Mouse (Mus musculus): ENCODE results near the gene Elmsan1. TPM values are rescaled to one million over a fixed set of nuclear protein-coding genes. Genes with fewer than 3 reads are reported as not detected.

Elmsan1 gene
- total RNA-seq, 4 experiments from 2014 or later: 17.8 to 23.3 (median 20.3) TPM

- no peak for DNase-seq (ENCODE audit: low spot score in 2 of 2)
Observed at GRCm38 (mm10) chr12:84107012-84107411, 111.7 kb downstream of the Elmsan1 start.

- DNase-seq (ENCODE audit: low spot score in 2 of 2): no peak
Observed at GRCm38 (mm10) chr12:84101493-84101845, 117.2 kb downstream of the Elmsan1 start.

GRCm38 (mm10) chr12:84100604-84101492 lies 117.8 kb downstream of the Elmsan1 start, which contains the start of gene Acot6:
Gene Acot6, plus strand, starts transcription at chr12:84100654.
- DNase-seq (ENCODE audit: low spot score in 2 of 2): peak in 1 of 2 experiments; percentile 32

DNA sequence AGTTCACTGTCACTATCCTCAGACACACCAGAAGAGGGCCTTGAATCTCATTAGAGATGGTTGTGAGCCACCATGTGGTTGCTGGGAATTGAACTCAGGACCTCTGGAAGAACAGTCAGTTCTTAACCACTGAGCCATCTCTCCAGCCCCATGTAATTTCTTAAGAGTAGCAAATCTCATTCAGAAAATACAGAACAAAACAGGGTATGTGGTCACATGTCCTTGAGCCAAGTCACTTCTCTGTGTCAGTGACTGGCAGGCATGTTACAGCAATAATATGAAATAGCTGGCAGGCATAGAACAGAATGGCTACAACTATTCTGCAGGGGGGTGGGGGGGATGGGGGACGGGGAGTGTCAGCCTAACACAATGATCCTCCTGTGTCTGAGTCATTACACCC lies 118.6 kb downstream of the Elmsan1 start:
- DNase-seq (ENCODE audit: low spot score in 2 of 2): no peak

DNA sequence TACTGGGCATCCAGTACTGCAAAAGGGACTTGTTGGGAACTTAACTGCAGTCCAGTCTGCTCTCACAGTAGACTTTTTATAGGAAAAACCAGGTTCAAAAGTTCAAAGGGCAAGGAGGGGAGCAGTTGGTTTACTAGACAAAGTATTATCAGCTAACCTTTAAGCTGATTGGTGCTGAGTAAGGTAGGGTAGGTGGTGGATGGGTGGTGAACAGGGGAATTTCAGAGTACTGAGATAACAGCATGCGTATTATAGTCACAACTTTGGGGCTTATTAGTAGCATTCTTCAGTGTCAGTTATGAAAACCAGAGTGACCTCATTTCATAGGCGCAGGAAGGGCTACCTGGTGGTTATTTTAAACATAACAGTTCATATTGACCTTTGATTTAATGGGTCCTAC lies 119.1 kb downstream of the Elmsan1 start:
- DNase-seq (ENCODE audit: low spot score in 2 of 2): no peak

Other genes with a start within 250 kb of the Elmsan1 start
- not detected for gene Heatr4, start 234.0 kb downstream of the Elmsan1 start, total RNA-seq (2022)
- 1 to 10 TPM; 8.1 to 9.4 (median 8.8) TPM for gene Acot2, start 231.0 kb downstream of the Elmsan1 start, total RNA-seq (2022)
- 10 to 100 TPM; 13.7 to 20.6 (median 17.5) TPM for gene Acot1, start 209.4 kb downstream of the Elmsan1 start, total RNA-seq (2022)
- 1 to 10 TPM; 2.1 to 2.9 (median 2.3) TPM for gene Acot4, start 180.5 kb downstream of the Elmsan1 start, total RNA-seq (2022)
- 1 to 10 TPM in 1 of 4 experiments, not detected in 3; 1.3 TPM for gene Gm49366, start 179.9 kb downstream of the Elmsan1 start, total RNA-seq (2022)
- 1 to 10 TPM; 2.0 to 3.2 (median 2.5) TPM for gene Acot3, start 166.7 kb downstream of the Elmsan1 start, total RNA-seq (2022)
- 1 to 10 TPM; 2.4 to 3.7 (median 3.5) TPM for gene Acot5, start 149.6 kb downstream of the Elmsan1 start, total RNA-seq (2022)
- 1 to 10 TPM; 4.1 to 4.9 (median 4.1) TPM for gene Acot6, start 118.2 kb downstream of the Elmsan1 start, total RNA-seq (2022)
- gene Dnal1, start 104.5 kb downstream of the Elmsan1 start, total RNA-seq (2022): 10 to 100 TPM; 72.6 to 93.3 (median 83.6) TPM
- 1 to 10 TPM; 5.1 to 6.3 (median 5.8) TPM for gene Pnma1, start 70.4 kb downstream of the Elmsan1 start, total RNA-seq (2022)
- gene Ptgr2, start 66.4 kb upstream of the Elmsan1 start, total RNA-seq (2022): 10 to 100 TPM; 37.4 to 42.8 (median 42.2) TPM
- 10 to 100 TPM; 30.9 to 40.4 (median 33.1) TPM for gene Zfp410, start 98.0 kb upstream of the Elmsan1 start, total RNA-seq (2022)
- 10 to 100 TPM; 22.0 to 28.3 (median 25.2) TPM for gene Coq6, start 142.8 kb upstream of the Elmsan1 start, total RNA-seq (2022)
- 10 to 100 TPM; 10.5 to 13.1 (median 12.2) TPM for gene Fam161b, start 143.0 kb upstream of the Elmsan1 start, total RNA-seq (2022)
- gene Entpd5, start 190.1 kb upstream of the Elmsan1 start, total RNA-seq (2022): 10 to 100 TPM; 23.5 to 29.7 (median 27.0) TPM
- 1 to 10 TPM; 5.8 to 8.9 (median 6.2) TPM for gene Bbof1, start 190.2 kb upstream of the Elmsan1 start, total RNA-seq (2022)
- gene Rnf113a2, start 198.3 kb upstream of the Elmsan1 start, total RNA-seq (2022): 10 to 100 TPM; 11.7 to 15.2 (median 13.5) TPM
- 10 to 100 TPM; 55.8 to 70.5 (median 60.5) TPM for gene Aldh6a1, start 232.1 kb upstream of the Elmsan1 start, total RNA-seq (2022)
- gene Lin52, start 232.5 kb upstream of the Elmsan1 start, total RNA-seq (2022): 10 to 100 TPM; 23.4 to 29.7 (median 27.4) TPM